Mouse (Mus musculus) MN1 (cell line): ENCODE measurements around the gene Scel.
A peak's percentile ranks its signal among the peaks of the same experiment; 100 is the strongest.
"Not testable (repeated sequence)": the region's sequence is repeated elsewhere in the genome, so short reads cannot be mapped to it uniquely, and the experiment has no call there.

Source experiments
- DNase-seq: peaks from one replicate; pipeline ENCODE4 v3.0.0-alpha.2; 2016; ENCODE audit warnings: low spot score

Gene Scel

DNA sequence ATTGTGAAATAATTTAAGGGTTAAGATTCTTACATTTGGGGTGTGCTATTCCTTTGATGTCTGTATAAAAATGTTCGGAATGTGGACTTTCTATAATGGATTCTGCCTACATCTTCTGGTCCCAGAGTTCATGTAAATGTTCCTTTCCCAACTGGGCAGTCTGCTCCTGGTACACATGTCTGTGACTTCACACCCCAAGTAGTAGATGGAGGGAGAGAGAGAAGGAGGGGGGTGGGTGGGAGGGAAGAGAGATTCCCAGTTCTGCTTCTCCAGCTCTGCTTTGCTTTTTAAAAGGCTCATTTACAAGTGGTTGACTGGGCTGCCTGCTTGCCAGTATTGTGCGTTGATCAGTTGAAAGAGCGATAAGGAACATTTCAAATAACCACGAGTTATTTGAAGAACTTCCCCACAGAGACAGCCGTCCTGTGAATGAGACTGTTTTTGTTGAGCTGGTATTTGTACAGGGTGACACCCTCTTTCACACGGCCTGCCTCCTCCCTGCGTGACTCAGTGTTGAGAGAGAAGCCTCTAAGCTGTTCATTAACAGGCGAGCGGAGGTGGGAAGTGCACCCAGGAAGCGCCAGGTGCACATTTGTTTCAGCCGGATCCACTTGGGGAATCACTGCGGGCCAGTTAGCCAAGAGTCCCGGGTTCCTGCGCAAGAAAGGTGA is at the start of gene Scel:
Gene Scel (plus strand): TSS at position 541 of the 671 bp plus-strand sequence.
- no peak for DNase-seq

DNA sequence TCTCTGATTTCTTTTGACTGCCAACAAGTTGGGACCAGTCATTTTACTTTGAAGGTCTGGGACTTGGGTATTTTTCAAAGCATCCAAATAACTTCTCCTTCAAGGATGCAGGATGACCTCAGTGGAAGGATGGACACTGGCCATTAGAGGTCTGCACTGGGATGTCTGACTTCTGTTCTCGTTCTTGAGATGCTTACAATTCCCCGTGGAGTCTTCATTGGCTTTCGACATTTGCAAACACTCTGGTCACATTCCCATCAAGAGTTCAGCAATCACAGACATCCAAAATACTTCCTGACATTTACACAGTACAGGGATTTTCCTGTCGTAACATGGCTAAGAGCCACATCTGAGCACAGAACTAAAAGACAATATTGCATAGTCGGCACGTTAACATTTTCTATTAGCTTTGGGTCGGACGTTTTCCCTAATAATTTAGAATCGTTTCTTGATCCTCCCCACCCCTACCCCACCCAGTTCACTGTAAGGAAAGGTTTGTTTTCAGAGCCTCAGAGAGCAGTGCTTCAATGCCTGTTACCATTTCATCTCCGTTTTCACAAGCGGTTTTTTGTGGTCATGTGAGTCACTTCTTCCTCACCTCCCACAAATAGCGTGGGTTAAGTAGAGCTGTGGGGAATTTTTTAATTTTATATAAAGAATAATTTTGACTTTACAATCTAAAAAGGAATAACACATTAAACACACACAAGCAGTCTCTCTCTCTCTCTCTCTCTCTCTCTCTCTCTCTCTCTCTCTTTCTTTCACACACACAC is 44.3 kb upstream of the Scel start:
- DNase-seq: peak; percentile 32

DNA sequence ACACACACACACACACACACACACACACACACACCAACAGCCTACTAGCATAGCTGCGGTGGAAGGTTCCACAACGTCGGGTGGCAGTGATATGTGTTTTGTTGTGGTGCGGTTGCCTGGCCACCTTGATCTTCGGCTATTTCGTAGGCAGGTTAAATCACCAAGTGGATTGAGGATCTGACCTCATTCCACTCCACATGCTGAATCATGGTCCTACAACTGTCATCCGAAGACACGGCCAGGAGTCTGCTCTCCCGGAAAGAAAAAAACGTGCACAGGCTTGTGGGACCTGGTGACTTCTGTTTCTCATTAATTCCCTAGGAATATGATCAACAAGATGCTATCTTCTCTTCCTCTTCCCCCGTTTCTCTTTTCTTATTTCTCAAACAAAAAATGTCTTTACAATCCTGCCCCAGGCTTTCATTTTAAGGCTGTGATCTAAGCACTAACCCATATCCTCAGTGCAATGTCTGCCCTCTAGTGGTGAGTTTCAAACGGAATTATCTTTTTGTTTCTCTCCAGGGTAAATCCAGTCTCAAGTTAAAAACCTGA is 43.6 kb upstream of the Scel start:
- peak; percentile 89 for DNase-seq

DNA sequence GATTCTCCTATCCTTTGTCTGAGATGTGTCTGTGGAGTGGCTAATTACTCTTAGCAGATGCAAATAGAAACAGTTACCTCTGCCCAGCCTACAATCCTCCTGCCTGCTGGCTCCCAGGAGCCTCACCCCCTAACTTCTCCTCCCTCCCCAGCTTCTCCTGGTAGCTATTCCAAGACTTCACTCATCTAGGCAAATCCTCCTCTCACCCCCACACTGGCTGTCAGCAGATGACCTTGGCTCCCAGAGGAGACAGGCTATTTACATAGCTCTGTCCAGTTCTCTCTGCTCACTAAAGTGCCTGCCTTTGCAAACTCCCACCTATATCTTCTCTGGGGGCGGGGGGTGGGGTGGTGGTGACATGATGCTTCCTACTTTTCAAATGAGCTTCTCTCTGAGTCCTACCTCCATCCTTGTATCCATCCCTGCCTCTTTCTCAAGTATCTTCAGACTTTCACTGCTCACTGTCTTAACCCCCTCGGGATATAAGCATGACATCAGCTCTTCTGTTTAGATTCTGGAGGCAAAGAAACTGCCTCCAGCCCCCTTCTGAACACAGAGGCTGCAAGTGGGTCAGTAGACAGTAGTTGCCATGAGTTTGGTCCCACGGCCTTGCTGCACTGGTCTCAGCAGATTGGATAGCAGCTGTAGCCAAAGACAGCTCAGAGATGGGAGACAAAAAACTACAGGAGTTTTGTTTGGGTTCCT is 41.9 kb upstream of the Scel start:
- peak; percentile 9 for DNase-seq

DNA sequence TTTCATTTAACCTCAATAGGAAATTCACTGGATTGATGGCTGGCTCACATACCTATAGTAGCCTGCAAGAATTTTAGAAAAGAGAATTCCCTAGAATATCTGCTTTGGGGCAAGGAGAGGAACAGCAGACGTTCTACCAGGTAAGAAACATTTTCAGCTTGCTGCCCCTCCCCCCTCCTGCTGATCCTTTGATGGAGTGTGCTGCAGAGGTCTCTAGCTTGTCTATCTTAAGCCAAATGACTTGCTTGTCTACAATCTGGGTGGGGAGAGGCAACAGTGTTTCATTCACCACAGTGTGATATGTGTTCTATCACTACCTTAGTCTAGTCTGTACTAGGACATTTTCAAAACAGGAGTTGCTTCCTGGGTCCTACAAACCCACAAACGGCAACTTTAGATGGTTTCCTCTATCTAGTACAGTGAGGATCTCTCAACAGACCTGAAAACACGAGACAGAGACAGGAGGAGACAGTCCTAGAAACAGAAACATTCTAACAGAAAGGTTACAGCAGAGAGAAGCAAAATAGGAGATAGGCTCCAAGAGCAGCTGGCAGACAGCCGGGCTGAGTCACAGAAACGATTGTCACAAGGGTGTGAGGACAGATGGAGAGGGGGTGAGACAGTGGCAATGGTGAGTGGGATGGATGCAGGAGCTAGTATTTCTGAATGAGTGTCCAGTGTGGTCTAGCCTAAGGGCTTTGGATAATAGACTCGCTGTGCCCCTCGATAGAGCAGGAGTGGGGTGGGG is 41.2 kb upstream of the Scel start:
- DNase-seq: peak; percentile 26

DNA sequence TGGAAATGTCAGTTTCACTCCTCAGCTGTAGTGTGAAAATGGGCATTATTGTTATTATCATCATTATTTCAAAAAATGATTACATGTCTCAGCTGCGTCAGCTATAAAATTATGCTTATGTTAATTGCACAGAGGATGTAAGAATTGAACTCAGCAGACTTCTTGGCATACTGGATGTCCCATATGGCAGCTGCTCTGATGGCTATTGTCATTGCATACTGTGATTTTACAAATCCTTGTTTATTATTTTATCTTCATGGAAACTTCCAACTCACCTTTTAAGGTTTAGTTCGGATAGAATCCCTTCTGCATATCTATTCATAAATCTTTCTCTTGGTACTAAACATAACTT is 40.6 kb upstream of the Scel start:
- no peak for DNase-seq

DNA sequence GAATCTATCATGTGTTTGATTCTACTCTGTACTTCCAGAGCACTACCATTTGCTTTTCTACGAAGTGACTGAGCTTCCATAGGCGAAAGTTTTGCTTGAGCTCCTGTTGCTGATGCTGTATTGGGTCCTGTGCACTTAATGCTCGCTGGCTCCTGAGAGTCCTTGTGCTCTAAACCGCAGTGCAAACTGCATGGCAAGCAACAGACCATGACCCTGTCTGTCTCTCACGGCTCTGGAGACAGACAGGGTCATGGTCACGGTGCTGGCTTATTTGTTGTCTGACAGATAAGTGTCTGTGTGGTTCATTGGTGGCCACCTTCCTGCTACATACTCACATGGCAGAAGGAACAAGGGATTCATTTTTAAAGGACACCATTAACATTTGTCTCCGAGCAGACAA is 37.8 kb upstream of the Scel start:
- DNase-seq: no peak

DNA sequence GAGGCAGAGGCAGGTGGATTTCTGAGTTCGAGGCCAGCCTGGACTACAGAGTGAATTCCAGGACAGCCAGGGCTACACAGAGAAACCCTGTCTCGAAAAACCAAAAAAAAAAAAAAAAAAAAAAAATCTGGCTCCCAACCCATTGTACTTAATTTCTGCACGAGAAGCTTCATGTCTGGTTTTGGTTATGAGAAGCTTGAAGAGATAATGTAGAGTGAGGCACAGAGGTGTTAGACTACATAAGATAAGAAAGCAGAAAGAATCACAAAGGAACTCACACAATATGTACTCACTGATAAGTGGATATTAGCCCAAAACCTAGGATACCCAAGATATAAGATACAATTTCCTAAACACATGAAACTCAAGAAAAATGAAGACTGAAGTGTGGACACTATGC is 36.9 kb upstream of the Scel start:
- not testable (repeated sequence) for DNase-seq

DNA sequence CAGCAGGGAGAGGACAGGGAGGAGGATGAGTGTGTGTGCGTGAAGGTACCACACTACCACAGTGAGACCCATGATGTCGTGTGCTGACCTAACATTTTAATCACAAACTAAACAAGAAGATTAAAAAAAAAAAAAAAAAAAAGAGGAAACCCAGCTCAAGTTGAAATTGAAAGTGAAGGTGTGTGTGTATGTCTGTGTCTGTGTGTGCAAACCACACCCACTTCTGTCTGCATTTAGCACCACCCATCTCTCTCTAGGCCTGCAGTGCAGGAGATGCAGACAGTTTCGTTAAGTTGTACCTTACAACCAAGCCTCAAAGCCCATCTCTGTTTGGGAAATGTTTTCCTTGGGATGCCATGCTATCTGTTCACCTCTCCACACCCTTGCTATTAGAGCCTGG is 35.9 kb upstream of the Scel start:
- DNase-seq: no peak

DNA sequence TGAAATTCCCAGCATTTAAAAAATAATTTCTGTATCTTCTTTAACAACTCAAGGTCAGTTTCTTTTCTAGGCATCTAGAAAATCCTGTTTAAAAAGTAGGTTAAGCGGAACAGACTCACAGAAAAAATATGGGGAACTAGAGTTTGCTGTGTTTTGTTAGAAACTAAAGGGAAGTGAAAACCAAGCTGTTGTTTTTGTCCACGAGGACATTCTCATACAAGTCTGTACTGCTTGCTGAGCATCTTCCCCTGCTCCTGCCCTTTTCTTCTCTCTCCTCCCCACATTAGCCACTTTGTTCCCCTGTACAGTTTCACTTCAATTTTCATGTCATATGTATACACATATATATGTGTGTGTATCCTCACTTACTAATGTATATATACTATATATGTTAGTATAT is 35.2 kb upstream of the Scel start:
- DNase-seq: no peak

DNA sequence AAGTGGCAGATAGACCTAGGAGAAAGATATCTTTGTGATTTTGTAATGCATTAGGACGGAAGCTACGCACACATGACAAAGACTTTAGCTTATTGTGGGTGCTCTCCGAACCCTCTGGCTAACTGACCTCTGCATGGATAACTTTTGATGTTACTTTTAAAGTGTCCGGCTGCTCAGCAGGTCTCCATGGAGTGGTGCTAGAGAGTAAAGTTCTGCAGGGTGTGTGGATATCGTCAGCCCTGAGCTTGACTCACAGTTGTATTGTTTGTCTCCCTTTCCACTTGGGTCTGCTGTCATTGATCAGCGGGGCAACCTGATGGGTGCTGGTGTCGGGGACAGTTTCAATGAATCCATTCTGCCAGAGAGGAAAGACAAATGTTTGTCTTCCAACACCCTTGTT is 33.7 kb upstream of the Scel start:
- no peak for DNase-seq

DNA sequence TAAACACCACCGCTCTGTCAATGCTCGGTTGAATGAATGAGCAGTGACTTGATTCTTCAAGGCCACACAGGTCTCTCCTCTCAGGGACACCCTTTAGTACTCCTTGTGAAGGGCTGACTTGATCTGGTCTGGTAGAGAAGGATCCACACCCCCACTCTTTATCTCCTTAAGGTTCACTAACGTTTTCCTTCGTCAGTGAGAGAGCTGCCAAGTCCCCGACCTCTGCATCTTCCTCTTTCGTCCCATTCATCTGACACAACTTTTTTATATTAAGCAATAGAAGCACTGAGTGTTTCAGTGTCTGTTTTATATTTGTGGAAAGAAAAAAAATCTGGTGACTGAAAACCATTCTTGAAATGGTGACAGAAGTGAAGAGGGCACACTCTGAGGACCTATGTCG is 31.6 kb upstream of the Scel start:
- no peak for DNase-seq

DNA sequence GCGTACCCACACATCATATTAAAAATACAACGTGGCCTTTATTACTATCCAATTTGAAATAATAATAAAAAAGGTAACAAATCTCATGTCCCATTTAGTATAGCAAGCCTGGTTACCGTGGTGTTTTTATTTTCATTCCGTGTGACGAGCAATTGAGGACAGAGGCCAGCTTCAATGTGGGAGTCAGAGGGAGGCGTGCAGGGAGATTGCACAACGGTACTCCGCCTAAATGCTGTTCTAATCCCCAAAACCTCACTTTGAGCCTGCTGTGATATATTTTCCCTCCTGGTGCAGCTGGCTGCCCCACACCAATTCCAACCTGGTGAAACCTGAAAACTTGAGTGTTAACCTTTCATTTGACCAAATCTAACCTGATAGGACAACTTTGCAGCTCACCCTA is 27.5 kb upstream of the Scel start:
- no peak for DNase-seq

DNA sequence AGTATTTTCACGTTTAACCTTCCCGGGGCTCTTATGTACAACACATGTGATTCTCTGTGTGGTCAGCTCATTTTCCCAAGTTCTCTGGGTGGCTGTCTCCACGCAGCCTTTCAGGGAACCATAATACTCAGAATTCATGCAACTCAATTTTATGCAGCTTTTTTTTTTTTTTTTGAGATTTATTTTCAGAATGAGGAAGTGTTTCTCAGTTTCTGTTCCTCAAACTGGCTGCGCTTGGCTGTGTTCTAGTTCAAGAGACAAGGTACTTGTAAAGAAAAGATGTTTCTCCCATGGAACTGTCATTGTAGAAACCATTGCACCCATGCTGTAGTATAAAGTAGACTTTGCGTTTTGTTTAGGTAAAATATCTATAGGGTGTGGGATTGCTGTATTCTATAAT is 26.2 kb upstream of the Scel start:
- no peak for DNase-seq

DNA sequence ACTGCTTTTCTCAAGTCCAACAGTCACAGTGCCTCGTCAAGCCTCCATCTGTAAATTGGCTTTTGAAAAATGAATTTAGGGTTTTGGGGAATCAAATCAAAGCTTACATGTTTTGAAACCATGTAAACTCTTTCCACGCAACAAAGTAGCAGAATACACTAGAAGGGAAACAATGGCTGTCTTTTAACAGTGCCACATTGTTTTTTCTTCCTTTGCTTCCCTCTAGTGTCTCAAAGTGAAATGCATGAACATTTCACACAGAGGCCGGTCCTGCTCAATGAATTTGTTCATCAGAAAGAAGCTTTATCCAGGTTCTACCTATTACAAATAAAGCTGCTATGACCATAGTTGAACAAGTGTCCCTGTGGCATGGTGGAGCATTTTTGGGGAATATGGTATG is 24.5 kb upstream of the Scel start:
- DNase-seq: peak; percentile 30

DNA sequence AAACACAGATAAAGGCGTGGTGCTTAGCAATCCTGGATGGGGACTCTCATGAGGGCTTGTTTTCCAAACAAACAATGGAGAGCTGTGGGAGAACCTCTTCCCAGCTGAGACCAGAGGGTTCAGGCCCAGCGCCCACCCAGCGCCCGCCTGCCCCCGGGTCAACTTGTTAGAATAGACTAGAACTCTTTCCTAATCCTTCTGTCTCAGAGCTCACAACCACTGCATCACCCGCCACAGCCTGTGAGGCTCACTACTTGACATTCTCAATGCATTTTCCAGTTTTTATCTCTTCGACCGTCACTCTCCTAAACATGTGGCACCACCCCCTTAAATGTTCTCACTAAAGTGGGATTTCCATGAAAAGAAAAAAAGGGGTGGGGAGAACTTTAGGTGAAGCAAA is 14.9 kb upstream of the Scel start:
- DNase-seq: no peak

DNA sequence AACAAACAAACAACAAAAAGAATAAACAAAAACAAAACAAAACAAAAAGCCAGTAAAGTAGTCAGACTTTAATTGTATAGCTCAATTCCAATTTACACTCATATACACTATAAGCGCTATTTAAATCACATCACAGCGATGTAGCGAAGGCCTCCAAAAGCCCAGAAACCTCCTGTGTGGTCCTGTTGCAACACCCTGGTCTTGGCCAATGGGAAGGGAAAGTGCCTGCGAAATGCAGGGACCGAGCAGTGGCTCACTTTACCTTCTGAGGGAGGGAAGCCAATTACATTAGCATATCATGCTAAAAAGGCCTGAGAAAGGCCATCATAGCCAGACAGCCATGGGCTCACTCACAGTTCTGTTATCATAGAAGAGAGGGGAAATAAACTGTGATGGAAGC is 14.5 kb upstream of the Scel start:
- DNase-seq: no peak

DNA sequence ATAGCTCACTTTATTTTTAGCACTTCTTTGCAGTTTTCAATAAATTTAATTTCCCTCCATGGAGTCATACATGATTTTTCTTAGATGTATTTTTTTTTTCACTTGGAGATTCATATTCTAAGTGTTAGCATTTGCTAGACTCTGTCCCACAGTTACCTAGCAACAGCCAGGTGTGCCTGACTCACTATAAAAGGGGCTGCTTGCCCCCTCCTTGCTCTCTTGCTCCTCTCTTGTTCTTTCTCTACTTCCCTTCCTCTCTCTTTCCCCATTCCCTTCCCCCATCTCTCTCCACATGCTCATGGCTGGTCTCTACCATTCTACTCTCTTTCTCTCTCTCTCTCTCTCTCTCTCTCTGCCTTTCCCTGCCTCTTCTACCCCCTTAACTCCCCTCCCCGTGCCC is 14.1 kb upstream of the Scel start:
- no peak for DNase-seq

DNA sequence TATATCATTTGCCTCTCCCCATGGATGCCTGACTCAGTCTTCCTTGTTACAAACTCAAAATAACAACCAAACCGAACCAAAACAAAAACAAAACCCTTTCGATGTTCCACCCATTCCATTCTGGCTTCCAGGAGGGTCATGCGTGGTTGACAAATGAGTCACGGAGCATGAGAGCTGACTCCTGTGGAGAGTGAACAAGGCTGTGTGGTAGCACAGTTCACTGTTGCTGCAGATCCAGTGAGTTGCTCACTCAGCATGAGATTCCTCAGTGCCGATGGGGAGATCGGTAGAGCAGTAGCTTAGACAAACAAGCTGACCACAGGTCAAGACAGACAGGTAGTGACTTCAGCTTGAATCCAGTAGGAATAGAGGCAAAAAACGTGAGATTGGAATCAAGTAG is 12.8 kb upstream of the Scel start:
- DNase-seq: no peak

DNA sequence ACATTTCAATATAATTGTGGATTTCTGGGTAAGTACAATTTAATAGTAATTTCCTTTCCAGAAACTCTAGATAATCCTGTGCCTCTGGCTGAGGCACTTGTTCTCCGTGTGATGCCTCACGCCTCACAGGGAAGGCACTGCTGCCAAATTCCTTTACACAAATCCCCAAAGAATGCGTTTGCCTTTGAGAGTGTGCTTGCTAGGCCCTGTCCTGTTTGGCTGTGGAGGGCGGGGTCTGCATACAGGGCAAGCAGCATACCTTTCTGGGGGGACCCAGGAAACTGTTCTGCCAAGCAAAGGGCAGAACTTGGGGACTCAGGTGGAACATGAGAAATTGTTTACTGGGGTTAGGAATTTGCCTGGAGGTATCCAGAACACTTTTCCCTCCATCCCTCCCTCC is 12.2 kb upstream of the Scel start:
- DNase-seq: no peak

DNA sequence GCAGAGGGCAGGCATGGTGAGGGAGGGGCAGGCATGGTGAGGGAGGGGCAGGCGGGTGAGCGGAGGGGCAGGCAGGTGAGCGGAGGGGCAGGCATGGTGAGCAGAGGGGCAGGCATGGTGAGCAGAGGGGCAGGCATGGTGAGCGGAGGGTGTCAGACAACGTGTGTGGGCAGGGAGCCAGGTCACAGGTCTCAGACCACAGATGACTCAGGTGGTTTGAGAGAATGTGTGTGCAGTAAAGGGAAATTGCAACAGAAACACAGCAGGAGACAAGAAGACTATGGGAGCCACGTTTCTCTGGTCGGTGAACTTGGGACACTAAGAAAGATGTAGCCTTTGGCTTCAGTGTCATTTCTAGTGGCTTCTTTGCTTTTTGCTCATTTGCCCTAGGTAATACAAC is 8.6 kb upstream of the Scel start:
- DNase-seq: no peak

DNA sequence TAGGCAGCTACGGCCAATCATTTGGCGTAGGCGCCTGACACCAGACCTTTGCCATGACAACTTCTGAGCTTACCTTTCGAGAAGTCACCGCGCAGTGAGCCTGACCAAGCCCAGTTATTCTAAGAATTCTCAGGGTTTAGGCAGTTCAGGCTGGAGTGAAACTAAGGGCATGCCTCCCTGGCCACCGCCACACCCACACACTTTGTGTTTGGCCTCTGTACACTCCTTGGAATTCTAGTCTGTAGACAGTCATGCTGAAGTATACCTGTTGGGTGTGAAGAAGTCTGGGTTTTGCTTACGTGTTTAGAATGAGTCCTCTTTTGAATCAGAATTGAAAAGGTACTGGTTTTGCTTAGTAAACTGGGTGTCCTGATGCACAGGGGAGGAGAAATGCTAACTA is 3.6 kb upstream of the Scel start:
- no peak for DNase-seq

DNA sequence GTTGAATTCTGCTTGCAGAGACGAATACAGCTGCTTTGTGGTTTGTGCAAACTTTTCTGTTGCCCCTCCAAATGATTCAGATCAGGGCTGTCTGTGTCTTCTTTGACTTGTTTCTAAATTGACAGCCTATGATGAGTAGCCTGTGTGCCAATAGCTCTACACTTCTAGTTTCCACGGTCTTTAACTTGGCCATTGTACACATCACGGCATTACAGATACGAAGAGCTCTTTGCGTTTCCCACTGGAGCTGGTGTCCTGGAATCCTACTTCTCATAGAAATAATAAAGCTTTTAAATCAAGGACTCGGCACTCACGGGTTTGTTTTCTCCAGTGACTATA is 300 bp downstream of the Scel start:
- no peak for DNase-seq
